Mouse (Mus musculus) lung, postnatal 0 days (tissue): ENCODE results near the gene Hacl1.

Source experiments
- CTCF ChIP-seq: IDR thresholded peaks from 2 replicates; pipeline ENCODE4 v1.5.1; 2016; ENCODE audit warnings: antibody characterized with exemption, mild to moderate bottlenecking
- EP300 ChIP-seq: IDR thresholded peaks from 2 replicates; pipeline ENCODE4 v1.6.1; 2016; ENCODE audit warnings: antibody characterized with exemption, mild to moderate bottlenecking, control low read depth

DNA sequence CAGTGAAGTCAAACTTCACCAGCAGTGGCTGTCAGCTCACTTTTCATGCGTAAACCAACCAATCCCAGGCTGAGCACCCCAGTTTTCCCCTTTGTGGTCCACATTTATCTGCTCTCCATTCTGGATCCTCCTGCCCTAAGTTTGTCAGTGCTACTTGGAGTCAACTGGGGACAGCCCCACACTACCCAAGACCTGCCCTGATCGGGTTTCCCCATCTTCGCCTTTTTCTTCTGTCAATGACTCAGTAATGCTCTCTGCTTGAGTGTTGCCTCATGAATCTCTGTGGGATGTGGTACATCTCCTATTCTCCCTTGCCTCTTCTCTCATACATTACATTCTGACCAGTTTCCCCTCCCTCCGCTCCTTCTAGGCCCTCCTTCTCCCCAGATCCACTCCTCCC, 43.6 kb downstream of the Hacl1 start:
- TF ChIP-seq CTCF (no peak), EP300 (no peak)
